Mouse (Mus musculus) CH12.LX (cell line): ENCODE measurements at regions not wholly inside any gene's neighbourhood (a gene's known extent, or its start where the extent isn't known, plus 50 kb on each side); places are given as distances from the start of the nearest gene placed in this dataset.

ENCODE experiments used
- DNase-seq: peaks from one replicate; pipeline ENCODE4 v3.0.0-alpha.2; 2013; ENCODE audit errors: extremely low read depth
- H3K27ac ChIP-seq: 2 replicates; pipeline ENCODE4 v1.5.1; 2012; ENCODE audit warnings: low read depth, mild to moderate bottlenecking, control low read depth, moderate library complexity; ENCODE audit not compliant: insufficient read depth
- H3K27me3 ChIP-seq: replicated peaks from 2 replicates; pipeline ENCODE3; 2012; ENCODE audit warnings: inconsistent platforms
- H3K36me3 ChIP-seq, 2 experiments: replicated peaks in 1 of 2; 2 replicates each; pipeline versions ENCODE3 to v1.6.1; 2012; ENCODE audit warnings: inconsistent platforms in 1 of 2, low read length in 1 of 2, mild to moderate bottlenecking in 1 of 2, mixed read lengths in 1 of 2, moderate library complexity in 1 of 2; ENCODE audit not compliant: control insufficient read depth in 1 of 2, insufficient read depth in 1 of 2
- H3K4me1 ChIP-seq, 2 experiments: 2 replicates each; pipeline ENCODE4 v1.6.1; 2012; ENCODE audit warnings: inconsistent platforms in 1 of 2, moderate library complexity in 1 of 2; ENCODE audit not compliant: insufficient read depth in 2 of 2, control insufficient read depth in 1 of 2
- H3K4me2 ChIP-seq: 2 replicates; pipeline ENCODE4 v1.6.1; 2012; ENCODE audit warnings: low read depth, mild to moderate bottlenecking, control low read depth; ENCODE audit not compliant: poor library complexity, insufficient read depth, severe bottlenecking
- H3K4me3 ChIP-seq, 3 experiments: fragments of 150-350 bp in 1 of 3; sonication (generic) in 1 of 3; replicated peaks in 1 of 3; 2 replicates each; pipeline versions ENCODE3 to v1.5.1; 2011 to 2012; ENCODE audit warnings: low read depth in 2 of 3, low read length in 2 of 3, mild to moderate bottlenecking in 2 of 3, moderate library complexity in 2 of 3, control low read depth in 1 of 3, improper control_type of control experiment in 1 of 3, inconsistent platforms in 1 of 3, mixed read lengths in 1 of 3; ENCODE audit not compliant: poor library complexity in 1 of 3
- H3K79me2 ChIP-seq: replicated peaks from 2 replicates; pipeline ENCODE4 v1.6.1; 2012; ENCODE audit warnings: mild to moderate bottlenecking, moderate library complexity; ENCODE audit not compliant: control insufficient read depth, poor library complexity, insufficient read depth, severe bottlenecking; ENCODE audit errors: extremely low read depth
- H3K9ac ChIP-seq: 2 replicates; pipeline ENCODE4 v1.6.1; 2012; ENCODE audit warnings: low read depth, mild to moderate bottlenecking, control low read depth, moderate library complexity; ENCODE audit not compliant: insufficient read depth
- H3K9me3 ChIP-seq: replicated peaks from 2 replicates; pipeline ENCODE3; 2012; ENCODE audit warnings: low read length, inconsistent platforms, mixed read lengths
- CHD1 ChIP-seq: IDR thresholded peaks from 2 replicates; pipeline ENCODE4 v1.6.1; 2012; ENCODE audit warnings: low read depth, low read length, improper control_type of control experiment, inconsistent platforms
- CHD2 ChIP-seq: IDR thresholded peaks from 2 replicates; pipeline ENCODE4 v1.6.1; 2011; ENCODE audit warnings: low read length, improper control_type of control experiment
- E2F4 ChIP-seq: IDR thresholded peaks from 2 replicates; pipeline ENCODE4 v1.6.1; 2011; ENCODE audit warnings: low read depth, low read length, improper control_type of control experiment; ENCODE audit not compliant: insufficient replicate concordance
- ELF1 ChIP-seq: IDR thresholded peaks from 2 replicates; pipeline ENCODE4 v1.6.1; 2014; ENCODE audit warnings: low read depth, mild to moderate bottlenecking, inconsistent platforms, low read length, improper control_type of control experiment
- EP300 ChIP-seq: IDR thresholded peaks from 2 replicates; pipeline ENCODE4 v1.6.1; 2011; ENCODE audit warnings: low read length, improper control_type of control experiment
- GABPA ChIP-seq: IDR thresholded peaks from 2 replicates; pipeline ENCODE4 v1.6.1; 2012; ENCODE audit warnings: low read depth, low read length, improper control_type of control experiment, inconsistent platforms; ENCODE audit not compliant: insufficient replicate concordance
- HCFC1 ChIP-seq: IDR thresholded peaks from 2 replicates; pipeline ENCODE4 v1.6.1; 2012; ENCODE audit warnings: low read depth, mild to moderate bottlenecking, inconsistent platforms, low read length, improper control_type of control experiment
- IRF4 ChIP-seq: IDR thresholded peaks from 2 replicates; pipeline ENCODE4 v1.6.1; 2014; ENCODE audit warnings: low read depth, mild to moderate bottlenecking, inconsistent platforms, low read length, improper control_type of control experiment
- JUN ChIP-seq: IDR thresholded peaks from 2 replicates; pipeline ENCODE4 v1.6.1; 2011; ENCODE audit warnings: low read depth, mild to moderate bottlenecking, low read length, improper control_type of control experiment, moderate library complexity; ENCODE audit not compliant: insufficient read depth
- KAT2A ChIP-seq: IDR thresholded peaks from 2 replicates; pipeline ENCODE4 v1.6.1; 2012; ENCODE audit warnings: low read length, improper control_type of control experiment, inconsistent platforms; ENCODE audit not compliant: insufficient replicate concordance
- MAFK ChIP-seq: IDR thresholded peaks from 2 replicates; pipeline ENCODE4 v1.6.1; 2011; ENCODE audit warnings: low read length, improper control_type of control experiment; ENCODE audit not compliant: insufficient replicate concordance
- MAX ChIP-seq: IDR thresholded peaks from 2 replicates; pipeline ENCODE4 v1.6.1; 2011; ENCODE audit warnings: low read length, improper control_type of control experiment
- MEF2A ChIP-seq: IDR thresholded peaks from 2 replicates; pipeline ENCODE4 v1.6.1; 2014; ENCODE audit warnings: low read depth, mild to moderate bottlenecking, inconsistent platforms, low read length, improper control_type of control experiment, borderline replicate concordance
- MXI1 ChIP-seq: IDR thresholded peaks from 2 replicates; pipeline ENCODE4 v1.6.1; 2011; ENCODE audit warnings: mild to moderate bottlenecking, low read depth, low read length, improper control_type of control experiment
- MYC ChIP-seq: IDR thresholded peaks from 2 replicates; pipeline ENCODE4 v1.6.1; 2011; ENCODE audit warnings: low read depth, mild to moderate bottlenecking, improper control_type of control experiment, low read length
- NELFE ChIP-seq: IDR thresholded peaks from 2 replicates; pipeline ENCODE4 v1.6.1; 2011; ENCODE audit warnings: low read depth, low read length, improper control_type of control experiment
- NRF1 ChIP-seq: IDR thresholded peaks from 2 replicates; pipeline ENCODE4 v1.6.1; 2014; ENCODE audit warnings: low read depth, mild to moderate bottlenecking, inconsistent platforms, low read length, improper control_type of control experiment, moderate library complexity
- PAX5 ChIP-seq: IDR thresholded peaks from 2 replicates; pipeline ENCODE4 v1.6.1; 2012; ENCODE audit warnings: low read length, inconsistent platforms, mixed read lengths
- POLR2AphosphoS2 ChIP-seq: IDR thresholded peaks from 2 replicates; pipeline ENCODE4 v1.6.1; 2011; ENCODE audit warnings: low read depth, low read length, improper control_type of control experiment
- RAD21 ChIP-seq: IDR thresholded peaks from 2 replicates; pipeline ENCODE4 v1.6.1; 2011; ENCODE audit warnings: low read depth, mild to moderate bottlenecking, low read length, improper control_type of control experiment, moderate library complexity
- RCOR1 ChIP-seq: conservative IDR thresholded peaks from 2 replicates; pipeline ENCODE4 v1.6.1; 2012; ENCODE audit warnings: low read depth, mild to moderate bottlenecking, inconsistent platforms, low read length, improper control_type of control experiment
- SMC3 ChIP-seq: IDR thresholded peaks from 2 replicates; pipeline ENCODE4 v1.6.1; 2011; ENCODE audit warnings: low read depth, low read length, improper control_type of control experiment
- TBP ChIP-seq: conservative IDR thresholded peaks from 2 replicates; pipeline ENCODE4 v1.6.1; 2011; ENCODE audit warnings: low read depth, low read length, improper control_type of control experiment
- TCF12 ChIP-seq: IDR thresholded peaks from 2 replicates; pipeline ENCODE4 v1.6.1; 2014; ENCODE audit warnings: low read depth, mild to moderate bottlenecking, inconsistent platforms, low read length, improper control_type of control experiment
- UBTF ChIP-seq: IDR thresholded peaks from 2 replicates; pipeline ENCODE4 v1.6.1; 2012; ENCODE audit warnings: low read depth, mild to moderate bottlenecking, inconsistent platforms, low read length, improper control_type of control experiment, moderate library complexity
- USF1 ChIP-seq: IDR thresholded peaks from 2 replicates; pipeline ENCODE4 v1.6.1; 2014; ENCODE audit warnings: low read depth, mild to moderate bottlenecking, inconsistent platforms, low read length, improper control_type of control experiment
- USF2 ChIP-seq: conservative IDR thresholded peaks from 2 replicates; pipeline ENCODE4 v1.6.1; 2011; ENCODE audit warnings: low read depth, low read length, improper control_type of control experiment
- ZNF384 ChIP-seq: IDR thresholded peaks from 2 replicates; pipeline ENCODE4 v1.6.1; 2012; ENCODE audit warnings: low read depth, low read length, improper control_type of control experiment, inconsistent platforms
- dilution Hi-C: fragments of 300-500 bp; cut with MboI; formaldehyde crosslinking; loops from 2 replicates; pipeline ENCODE4 v1.14.3; 2020; ENCODE audit warnings: low sequenced_read_pairs; ENCODE audit not compliant: extremely low pct_unique_long_range_greater_than_20kb, extremely low pct_ligation_motif_present
- in situ Hi-C: fragments of 300-500 bp; cut with MboI; formaldehyde crosslinking; loops from 3 replicates; pipeline ENCODE4 v1.14.3; 2019; ENCODE audit warnings: low sequenced_read_pairs, low pct_ligation_motif_present, low pct_unique_long_range_greater_than_20kb, mixed read lengths

GRCm38 (mm10) chr19:14343890-14344289, 254.0 kb downstream of the Tle4 start:
- H3K9me3 ChIP-seq, result no peaks in the 10 kb centered on the region
- no peaks in the 10 kb centered on the region for H3K79me2 ChIP-seq
- TF ChIP-seq NRF1, result no peak
- no peak for TF ChIP-seq MEF2A
- TF ChIP-seq MXI1, result no peak
- TF ChIP-seq ZNF384, result no peak
- TF ChIP-seq RCOR1, result no peak
- no peak for TF ChIP-seq CHD2
- TF ChIP-seq ELF1, result peak; percentile 67
- TF ChIP-seq E2F4, result no peak
- no peak for TF ChIP-seq RAD21
- TF ChIP-seq JUN, result no peak
- no peak for TF ChIP-seq KAT2A
- TF ChIP-seq MAFK, result no peak
- TF ChIP-seq SMC3, result no peak
- no peak for TF ChIP-seq USF2
- no peak for TF ChIP-seq HCFC1
- TF ChIP-seq POLR2AphosphoS2, result no peak
- TF ChIP-seq IRF4, result no peak
- TF ChIP-seq TBP, result no peak
- TF ChIP-seq MAX, result peak; percentile 60
- no peak for TF ChIP-seq CHD1
- TF ChIP-seq EP300, result peak; percentile 43; the same call in 1 of the 2 replicates
- no peak for TF ChIP-seq PAX5
- TF ChIP-seq UBTF, result no peak
- TF ChIP-seq GABPA, result no peak
- no peak for TF ChIP-seq NELFE
- TF ChIP-seq MYC, result peak; percentile 42; the same call in 1 of the 2 replicates
- TF ChIP-seq USF1, result no peak
- no peak for TF ChIP-seq TCF12
- H3K4me1 ChIP-seq, result peaks cover 9 to 39% of the 10 kb centered on the region in 2 experiments
- peak; percentile 44 for DNase-seq
- no peaks in the 10 kb centered on the region for H3K27me3 ChIP-seq
- H3K4me3 ChIP-seq, result peak overlapping the region in 1 of 3 experiments; percentile 52
- H3K27ac ChIP-seq, result peak overlapping the region; percentile 89
- dilution Hi-C loops, result no loop called here
- H3K9ac ChIP-seq, result no peak overlapping the region; the same call in 1 of the 2 replicates
- no peaks in the 10 kb centered on the region for H3K36me3 ChIP-seq
- in situ Hi-C loops, result no loop called here
- H3K4me2 ChIP-seq, result peak overlapping the region; percentile 80
